Mouse (Mus musculus) left cerebral cortex, postnatal 14 days (tissue): ENCODE results near the gene Pip5kl1. TPM values are rescaled to one million over a fixed set of nuclear protein-coding genes. Genes with fewer than 3 reads are reported as not detected.

Experiments used
- DNase-seq, 2 experiments: peaks; one replicate each; pipeline ENCODE4 v3.0.0; 2021 to 2022; ENCODE audit warnings: low spot score in 2 of 2, mixed read lengths in 1 of 2
- intact Hi-C: fragments of 180-260 bp; cut with DNase I; formaldehyde crosslinking; loops from one replicate; pipeline ENCODE4 v1.15.1; 2025
- total RNA-seq, 2 experiments: library from RNA; stranded (reverse); gene quantifications; 2 replicates each; pipeline ENCODE4 v1.2.3; 2021

Pip5kl1 gene
- total RNA-seq, 2 experiments from 2014 or later, result 12.7 to 14.3 TPM

- DNase-seq, result no peak
- intact Hi-C loops, result no loop called here
Observed at GRCm38 (mm10) chr2:32546951-32547350, 27.6 kb upstream of the Pip5kl1 start.

- no peak for DNase-seq
- intact Hi-C loops, result no loop called here
Observed at GRCm38 (mm10) chr2:32547380-32547779, 27.2 kb upstream of the Pip5kl1 start.

- intact Hi-C loops, result no loop called here
- no peak for DNase-seq
Observed at GRCm38 (mm10) chr2:32547964-32548739, 26.4 kb upstream of the Pip5kl1 start.

- DNase-seq, result no peak
- intact Hi-C loops, result no loop called here
Observed at GRCm38 (mm10) chr2:32549171-32549570, 25.4 kb upstream of the Pip5kl1 start.

GRCm38 (mm10) chr2:32549764-32550163, 24.8 kb upstream of the Pip5kl1 start:
- DNase-seq, result no peak
- intact Hi-C loops, result loop anchor here (5.0 kb wide), 1 partner anchor 47 kb away; no protein-coding TSS in a partner anchor

- intact Hi-C loops, result loop anchor here (5.0 kb wide), 1 partner anchor 49 kb away; no protein-coding TSS in a partner anchor
- no peak for DNase-seq
Observed at GRCm38 (mm10) chr2:32551236-32551635, 23.4 kb upstream of the Pip5kl1 start.

GRCm38 (mm10) chr2:32553592-32554148, 20.9 kb upstream of the Pip5kl1 start:
- intact Hi-C loops, result loop anchor here (5.0 kb wide), 1 partner anchor 51 kb away; no protein-coding TSS in a partner anchor
- no peak for DNase-seq

GRCm38 (mm10) chr2:32555484-32555883, 19.1 kb upstream of the Pip5kl1 start:
- DNase-seq, result no peak
- intact Hi-C loops, result no loop called here

GRCm38 (mm10) chr2:32556019-32556418, 18.6 kb upstream of the Pip5kl1 start:
- intact Hi-C loops, result no loop called here
- DNase-seq, result no peak

GRCm38 (mm10) chr2:32559570-32559969, 15.0 kb upstream of the Pip5kl1 start:
- DNase-seq, result peak in 1 of 2 experiments; percentile 77
- intact Hi-C loops, result no loop called here

GRCm38 (mm10) chr2:32566536-32567063, 8.0 kb upstream of the Pip5kl1 start:
- intact Hi-C loops, result loop anchor here (1.0 to 5.0 kb wide), 2 partner anchors 79 to 164 kb away; no protein-coding TSS in a partner anchor
- DNase-seq, result peak in 1 of 2 experiments; percentile 74

GRCm38 (mm10) chr2:32568149-32568548, 6.4 kb upstream of the Pip5kl1 start:
- intact Hi-C loops, result loop anchor here (5.0 kb wide), 1 partner anchor 166 kb away; no protein-coding TSS in a partner anchor
- no peak for DNase-seq

- intact Hi-C loops, result loop anchor here (5.0 kb wide), 1 partner anchor 167 kb away; no protein-coding TSS in a partner anchor
- DNase-seq, result no peak
Observed at GRCm38 (mm10) chr2:32568941-32569340, 5.7 kb upstream of the Pip5kl1 start.

GRCm38 (mm10) chr2:32570698-32571494, 3.7 kb upstream of the Pip5kl1 start, which contains the start of gene Dpm2:
Gene Dpm2 (plus strand): TSS chr2:32570858.
- DNase-seq, result peak; percentile 93 to 96
- intact Hi-C loops, result no loop called here

GRCm38 (mm10) chr2:32572196-32572595, 2.4 kb upstream of the Pip5kl1 start:
- intact Hi-C loops, result no loop called here

GRCm38 (mm10) chr2:32574901-32575585, 446 bp downstream of the Pip5kl1 start:
- intact Hi-C loops, result no loop called here
- DNase-seq, result peak; percentile 84 to 90

More at GRCm38 (mm10) chr2:32572196-32572595, 2.4 kb upstream of the Pip5kl1 start:
- DNase-seq, result no peak

GRCm38 (mm10) chr2:32575586-32576160, 1.1 kb downstream of the Pip5kl1 start, which contains the start of gene 9430097D07Rik:
Gene 9430097D07Rik (minus strand): TSS chr2:32575684.
- DNase-seq, result peak; percentile 77 to 86
- intact Hi-C loops, result no loop called here

- no peak for DNase-seq
- intact Hi-C loops, result no loop called here
Observed at GRCm38 (mm10) chr2:32576532-32576931, 1.9 kb downstream of the Pip5kl1 start.
